Mouse (Mus musculus): Measurements from ENCODE around the gene Ado.
A peak's percentile ranks its signal among the peaks of the same experiment; 100 is the strongest.

DNA sequence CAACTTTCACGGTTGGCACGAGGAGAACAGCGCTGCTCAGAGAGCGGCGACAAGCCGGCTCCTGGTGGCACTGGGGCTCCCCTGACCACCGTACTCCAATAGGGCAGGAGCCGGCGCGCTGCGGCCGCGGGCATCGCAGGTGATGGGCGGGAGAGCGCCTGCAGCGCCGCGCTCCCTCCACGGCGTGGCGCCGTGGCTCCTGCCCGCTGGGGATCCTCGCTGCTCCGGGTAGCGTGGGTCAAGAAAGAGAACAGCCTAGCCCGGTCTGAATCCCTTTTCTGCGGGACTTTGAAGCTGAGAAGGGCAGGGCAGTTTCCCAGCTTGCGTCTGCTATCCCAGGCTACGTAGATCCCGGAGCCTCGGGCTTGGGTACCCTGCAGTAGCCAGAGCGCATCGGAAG, 12.8 kb downstream of the Ado start:
- peak; percentile 72 for TF ChIP-seq CTCF (IDR thresholded peaks at IDR 0.05; ENCODE audit: extremely low read depth, insufficient read length, insufficient replicate concordance, low read depth, low read length)
- no peak for TF ChIP-seq POLR2A (IDR thresholded peaks at IDR 0.05; ENCODE audit: low read depth, low read length)
